Mouse (Mus musculus) cerebellum, adult 8-10 months (tissue): ENCODE results near the gene Krt80.

Source experiments
- DNase-seq: peaks from one replicate; pipeline ENCODE4 v3.0.0; 2022

Krt80 gene

DNA sequence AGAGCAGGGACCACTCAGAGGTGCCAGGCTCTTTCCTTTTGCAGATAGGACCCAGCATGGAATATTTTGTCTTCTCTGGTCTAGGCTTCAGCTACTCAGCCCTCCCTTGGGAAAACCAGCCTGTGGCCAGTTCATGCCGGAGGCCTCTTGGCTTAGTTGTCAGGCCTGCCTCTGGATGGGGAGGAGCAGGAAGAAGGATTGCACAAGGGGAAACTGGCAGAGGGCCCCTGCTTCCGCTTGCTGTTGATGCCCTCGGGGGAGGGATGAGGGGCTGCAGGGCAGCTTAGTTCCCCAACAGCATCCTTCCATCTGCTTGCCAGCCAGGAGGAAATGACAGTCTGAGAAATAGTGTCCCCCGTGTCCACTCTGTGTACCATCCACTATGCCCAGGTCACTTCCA lies 4.9 kb upstream of the Krt80 start:
- DNase-seq: no peak

DNA sequence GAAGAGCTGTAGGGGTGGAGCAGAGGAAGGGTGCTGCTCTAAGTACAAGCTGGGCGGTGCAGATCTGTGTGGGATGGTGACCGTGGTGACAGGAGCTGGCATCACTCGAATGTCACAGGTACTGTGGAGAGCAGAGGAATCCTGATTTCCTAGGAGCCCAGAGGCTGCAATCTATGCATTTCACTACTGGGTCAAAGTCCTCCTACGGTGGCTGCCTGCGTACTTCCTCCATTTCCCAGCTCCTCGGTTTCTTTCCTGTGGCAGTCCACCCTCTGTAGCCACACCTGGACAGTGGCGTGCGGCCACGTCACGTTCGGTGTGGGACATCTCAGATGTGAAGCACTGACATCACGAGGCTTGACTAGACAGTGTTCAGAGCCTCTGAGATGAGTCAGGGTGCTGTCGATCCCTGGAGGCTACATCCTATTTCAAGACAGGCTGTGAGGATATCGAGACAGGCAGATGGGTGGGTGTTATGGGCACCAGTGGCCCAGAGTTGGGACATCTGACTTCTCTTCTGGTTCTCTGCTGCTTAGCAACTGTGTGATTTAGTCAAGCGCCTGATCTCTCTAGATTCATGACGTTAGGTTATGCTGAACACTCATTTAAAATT lies 3.4 kb upstream of the Krt80 start:
- no peak for DNase-seq

GRCm38 (mm10) chr15:101372131-101372977 lies 2.4 kb upstream of the Krt80 start:
- no peak for DNase-seq

DNA sequence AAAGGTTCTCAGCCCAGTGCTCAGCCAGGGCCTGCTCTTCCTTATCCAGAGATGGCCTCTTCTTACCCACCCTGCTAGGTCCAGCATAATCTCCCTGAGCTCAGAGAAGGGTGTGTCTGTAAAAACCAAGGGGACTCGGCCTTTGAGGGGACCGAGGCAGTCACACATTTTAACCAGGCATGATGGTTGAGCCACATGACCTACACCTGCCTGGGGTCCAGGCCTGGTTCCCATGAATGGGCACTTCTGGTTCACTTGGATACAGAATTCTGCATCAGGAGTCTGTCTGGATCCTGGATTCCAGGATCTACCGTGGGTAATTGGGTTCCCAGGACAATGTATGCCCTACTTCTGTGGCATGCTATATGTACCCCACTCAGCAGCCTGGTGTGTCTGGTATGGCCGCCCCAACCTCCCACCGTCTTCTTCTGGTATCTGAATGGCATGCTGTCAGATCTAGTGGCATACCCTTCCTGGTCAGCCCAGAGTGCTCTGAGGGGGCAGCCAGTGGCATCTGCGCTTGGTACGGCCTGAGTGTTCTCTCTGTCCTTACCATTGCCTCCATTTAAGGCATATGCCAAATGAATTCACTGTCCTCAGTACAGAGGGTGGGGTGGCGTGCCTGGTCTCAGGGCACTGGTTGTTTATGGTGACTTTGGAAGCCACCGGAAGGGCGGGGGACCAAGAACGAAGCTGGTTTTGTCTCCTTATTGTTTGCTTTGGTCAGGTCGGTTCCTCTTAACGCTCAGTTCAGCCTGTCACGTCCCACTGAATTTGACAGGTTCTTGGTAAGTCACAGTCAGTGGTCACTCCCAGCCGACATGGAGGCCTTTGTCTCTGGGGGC lies 1.4 kb upstream of the Krt80 start:
- DNase-seq: no peak

DNA sequence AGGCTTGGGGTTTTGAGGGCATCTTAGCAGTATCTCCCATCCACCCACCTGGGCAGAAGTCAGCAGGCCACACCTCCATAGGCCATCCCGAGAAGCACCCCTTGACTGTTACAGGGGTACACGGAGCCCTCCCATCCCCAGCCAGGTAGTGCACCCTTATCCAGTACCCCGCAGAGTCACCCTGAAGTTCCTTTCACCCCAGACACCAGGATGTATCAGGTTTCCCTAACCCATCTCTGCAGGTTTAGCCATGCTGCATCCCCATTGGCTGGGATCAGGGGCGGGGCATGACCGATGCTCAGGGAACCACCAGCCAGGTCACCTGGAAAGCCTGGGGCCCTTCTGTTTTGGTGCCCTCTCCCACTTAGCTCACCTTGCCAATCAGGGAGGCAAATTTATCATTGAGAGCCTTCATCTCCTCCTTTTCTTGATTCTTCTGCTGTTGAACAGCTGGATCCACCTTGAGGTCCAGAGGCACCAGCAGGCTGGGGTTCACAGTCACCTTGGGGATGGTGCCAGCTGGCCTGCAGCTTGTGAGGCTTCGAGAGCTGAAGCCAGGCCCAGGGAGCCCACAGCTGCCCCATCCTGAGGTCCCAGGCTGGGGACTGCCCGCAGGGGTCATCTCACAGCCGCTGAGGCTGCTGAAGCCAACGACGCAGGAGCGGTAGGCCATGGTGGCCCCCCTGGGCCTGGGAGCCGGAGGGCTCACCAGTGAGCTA lies 421 bp downstream of the Krt80 start:
- no peak for DNase-seq

- no peak for DNase-seq
These were observed 1.2 kb downstream of the Krt80 start for GRCm38 (mm10) chr15:101368502-101369381.

- DNase-seq: no peak
These were observed 1.9 kb downstream of the Krt80 start for GRCm38 (mm10) chr15:101368015-101368414.

DNA sequence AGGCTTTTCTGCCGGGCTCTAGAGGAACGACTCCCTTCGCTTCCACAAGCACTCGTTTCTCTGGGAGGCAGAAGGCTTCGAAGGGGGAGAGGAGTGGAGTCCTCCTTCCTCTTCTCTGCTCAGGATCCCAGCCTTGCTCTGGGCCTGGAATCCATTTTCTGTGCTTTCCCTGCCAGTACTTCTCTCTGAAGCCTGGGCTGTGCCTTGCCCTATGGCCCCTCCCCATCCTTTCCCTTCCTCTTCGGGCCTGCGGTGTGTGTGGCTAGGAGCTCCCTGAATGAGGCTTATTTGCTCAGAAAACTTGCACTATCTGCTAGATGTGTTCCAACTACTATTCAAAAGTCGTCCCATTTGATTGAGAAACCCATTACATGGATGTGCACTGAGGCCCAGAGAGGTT lies 2.5 kb downstream of the Krt80 start:
- DNase-seq: no peak

DNA sequence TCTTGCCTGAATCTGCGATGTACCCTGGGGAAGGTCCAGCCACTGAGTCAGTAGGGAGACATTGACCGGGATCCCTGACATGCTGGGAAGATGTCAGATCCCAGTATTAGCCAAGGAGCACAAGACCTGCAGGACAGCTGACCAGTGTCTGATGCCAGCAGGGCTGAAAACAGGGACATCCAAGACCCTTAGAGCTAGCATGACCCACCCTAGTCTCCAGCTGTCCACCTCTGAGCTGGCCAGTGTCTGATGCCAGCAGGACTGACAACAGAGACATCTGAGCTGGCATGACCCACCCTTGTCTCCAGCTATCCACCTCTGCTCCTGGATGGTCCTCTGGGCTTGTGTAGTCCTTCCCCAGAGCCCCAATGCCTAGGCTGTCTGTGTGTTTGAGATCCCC lies 3.0 kb downstream of the Krt80 start:
- no peak for DNase-seq

GRCm38 (mm10) chr15:101366482-101366881 lies 3.5 kb downstream of the Krt80 start:
- no peak for DNase-seq

DNA sequence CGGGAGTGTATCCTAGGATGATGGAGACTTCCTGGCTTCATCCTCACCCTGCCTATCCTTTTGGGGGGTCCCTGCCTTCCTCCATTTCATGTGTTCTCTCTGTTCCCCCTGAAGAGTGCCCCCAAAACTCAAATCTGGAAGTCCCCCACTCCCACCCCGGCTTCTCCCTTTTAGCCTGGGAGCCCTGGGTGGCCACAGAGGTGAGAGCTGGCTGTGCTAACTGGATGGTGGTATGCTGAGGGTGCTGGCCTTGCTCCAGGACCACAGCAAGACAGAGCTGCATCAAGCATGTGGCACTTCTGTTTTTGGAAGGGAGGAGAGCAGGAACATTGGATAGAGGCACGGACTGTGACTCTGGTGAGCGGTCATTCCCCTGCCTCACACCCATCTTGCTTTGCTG lies 4.2 kb downstream of the Krt80 start:
- DNase-seq: no peak

- no peak for DNase-seq
These were observed 4.9 kb downstream of the Krt80 start for GRCm38 (mm10) chr15:101364891-101365671.

DNA sequence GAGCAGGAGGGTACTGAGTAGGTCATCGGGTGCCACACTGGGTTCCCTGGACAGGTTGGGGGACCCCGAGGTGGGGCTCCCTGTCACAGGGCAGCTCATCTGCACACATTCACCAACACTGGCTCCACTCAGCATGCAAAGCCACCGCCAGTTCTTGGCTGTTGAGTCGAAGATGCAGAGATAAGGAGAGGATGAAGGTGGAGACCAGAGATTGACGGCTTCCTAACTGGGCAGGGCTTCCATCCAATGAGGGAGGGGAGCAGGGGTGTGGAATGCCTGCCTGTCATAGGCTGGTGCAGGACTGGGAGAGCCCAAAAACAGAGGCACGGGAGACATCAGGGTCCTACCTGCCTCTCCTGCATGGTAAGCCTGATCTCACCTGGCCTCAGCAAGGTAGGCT lies 5.5 kb downstream of the Krt80 start:
- no peak for DNase-seq

GRCm38 (mm10) chr15:101363933-101364332 lies 6.0 kb downstream of the Krt80 start:
- DNase-seq: no peak

- no peak for DNase-seq
These were observed 7.5 kb downstream of the Krt80 start for GRCm38 (mm10) chr15:101362393-101363010.

DNA sequence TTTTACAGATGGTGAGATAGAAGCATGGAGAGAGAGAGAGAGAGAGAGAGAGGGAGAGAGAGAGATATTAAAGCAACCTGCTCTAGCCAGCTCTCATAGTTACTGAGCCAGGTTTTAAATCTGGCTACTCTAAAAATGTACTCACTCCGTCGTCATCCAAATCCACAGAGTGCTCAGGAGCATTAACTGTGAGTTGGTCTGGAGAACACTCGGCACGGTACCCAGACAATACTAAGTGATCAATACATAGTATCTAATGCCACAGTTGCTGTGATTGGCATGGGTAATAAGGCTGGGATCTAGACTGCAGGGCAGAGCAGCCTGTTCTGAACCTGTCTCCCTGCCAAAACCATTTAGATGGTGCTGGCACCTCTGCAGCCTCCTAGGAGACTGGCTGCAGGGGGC lies 14.6 kb downstream of the Krt80 start:
- DNase-seq: no peak

DNA sequence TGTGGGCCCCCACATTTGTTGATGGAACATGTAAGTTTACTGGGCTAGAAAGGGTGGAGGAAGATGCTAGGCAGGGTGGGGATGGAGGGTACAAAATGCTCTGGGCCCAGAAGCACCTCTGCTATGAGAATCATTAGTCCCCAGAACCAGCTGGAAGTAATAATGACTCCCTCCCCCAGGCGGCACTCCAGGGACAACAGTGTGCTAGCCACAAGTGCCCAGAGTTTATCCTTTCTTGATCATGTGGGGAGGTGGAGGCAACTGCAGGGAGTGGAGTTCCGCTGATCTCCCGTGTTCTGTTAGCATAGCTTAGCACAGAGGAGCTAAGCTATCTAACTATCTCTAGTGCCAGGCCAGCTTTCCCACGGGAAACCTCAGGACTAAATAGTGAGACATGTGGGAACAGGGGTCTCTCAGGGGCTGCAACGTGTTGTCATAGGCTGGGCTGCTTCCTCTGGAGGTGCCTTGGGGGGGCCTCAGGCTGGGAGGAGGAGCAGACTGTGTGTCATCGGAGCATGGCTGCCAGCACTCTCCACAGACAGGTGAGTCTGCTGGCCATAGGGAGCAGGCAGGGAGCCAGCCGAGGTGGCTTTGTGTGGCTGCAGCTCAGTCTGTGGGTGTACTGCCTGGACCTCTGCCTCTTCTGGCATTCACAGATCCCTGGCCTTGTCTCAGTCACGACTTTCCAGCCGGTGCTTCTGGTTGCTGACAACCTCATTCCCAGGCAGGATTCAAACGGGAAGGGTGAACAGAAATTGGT lies 17.1 kb downstream of the Krt80 start:
- peak; percentile 76 for DNase-seq

- no peak for DNase-seq
These were observed 17.9 kb downstream of the Krt80 start for GRCm38 (mm10) chr15:101352047-101352446.

DNA sequence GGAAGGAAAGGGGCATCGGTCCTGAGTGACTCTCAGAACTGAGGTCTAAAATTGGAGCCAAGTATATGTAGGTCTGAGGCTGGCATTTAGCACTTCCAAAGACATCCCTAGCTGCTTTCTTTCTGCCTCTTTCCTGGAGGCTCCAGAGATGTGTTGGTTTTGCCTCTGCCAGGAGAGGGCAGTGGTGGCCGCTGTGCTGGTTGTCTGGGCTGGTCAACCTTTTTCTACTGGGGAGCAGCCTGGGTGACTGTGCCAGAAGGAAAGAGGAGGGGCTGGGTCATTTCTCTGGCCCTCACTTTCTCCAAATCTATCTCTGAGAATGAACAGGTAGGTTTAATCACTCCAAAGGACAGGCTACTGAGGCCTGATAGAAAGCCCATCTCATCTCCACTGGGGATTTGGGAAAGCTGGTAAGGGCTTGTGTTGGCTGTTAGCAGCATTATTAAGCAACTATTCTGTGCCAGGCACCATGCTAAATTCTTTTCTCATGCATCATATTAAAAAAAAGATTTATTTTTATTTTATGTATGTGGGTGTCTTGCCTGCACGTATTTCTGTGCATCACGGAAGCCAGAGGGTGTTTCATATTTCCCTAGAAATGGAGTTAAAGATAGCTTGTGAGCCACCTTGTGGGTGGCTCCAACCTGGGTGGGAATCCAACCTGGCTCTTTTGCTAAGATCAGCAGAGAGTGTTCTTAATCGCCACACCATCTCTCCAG lies 28.0 kb downstream of the Krt80 start:
- DNase-seq: no peak
